Mouse (Mus musculus): ENCODE measurements around the gene Idh2.
"Not testable (repeated sequence)": the region's sequence is repeated elsewhere in the genome, so short reads cannot be mapped to it uniquely, and the experiment has no call there.

The Idh2 gene

GRCm38 (mm10) chr7:80115224-80115590 lies at the start of gene Idh2:
Idh2 (minus strand) TSS chr7:80115392.
- peak; percentile 90 for DNase-seq (ENCODE audit: low read depth, low spot score)

GRCm38 (mm10) chr7:80160945-80161306 lies 45.7 kb upstream of the Idh2 start:
- DNase-seq (ENCODE audit: low read depth, low spot score), result no peak

- no peak for DNase-seq (ENCODE audit: low read depth, low spot score)
Observed at GRCm38 (mm10) chr7:80160293-80160944, 45.2 kb upstream of the Idh2 start.

GRCm38 (mm10) chr7:80158496-80159268 lies 43.5 kb upstream of the Idh2 start:
- no peak for DNase-seq (ENCODE audit: low read depth, low spot score)

- no peak for DNase-seq (ENCODE audit: low read depth, low spot score)
Observed at GRCm38 (mm10) chr7:80156711-80157227, 41.6 kb upstream of the Idh2 start.

- no peak for DNase-seq (ENCODE audit: low read depth, low spot score)
Observed at GRCm38 (mm10) chr7:80154689-80155088, 39.5 kb upstream of the Idh2 start.

- DNase-seq (ENCODE audit: low read depth, low spot score), result no peak
Observed at GRCm38 (mm10) chr7:80152756-80153155, 37.6 kb upstream of the Idh2 start.

GRCm38 (mm10) chr7:80152152-80152551 lies 37.0 kb upstream of the Idh2 start:
- DNase-seq (ENCODE audit: low read depth, low spot score), result no peak

- no peak for DNase-seq (ENCODE audit: low read depth, low spot score)
Observed at GRCm38 (mm10) chr7:80149356-80149755, 34.2 kb upstream of the Idh2 start.

GRCm38 (mm10) chr7:80146077-80146476 lies 30.9 kb upstream of the Idh2 start:
- DNase-seq (ENCODE audit: low read depth, low spot score), result no peak

GRCm38 (mm10) chr7:80144695-80145094 lies 29.5 kb upstream of the Idh2 start:
- DNase-seq (ENCODE audit: low read depth, low spot score), result no peak

GRCm38 (mm10) chr7:80143331-80144273 lies 28.4 kb upstream of the Idh2 start:
- DNase-seq (ENCODE audit: low read depth, low spot score), result peak; percentile 67

GRCm38 (mm10) chr7:80140815-80141214 lies 25.6 kb upstream of the Idh2 start:
- no peak for DNase-seq (ENCODE audit: low read depth, low spot score)

- DNase-seq (ENCODE audit: low read depth, low spot score), result no peak
Observed at GRCm38 (mm10) chr7:80138375-80138774, 23.2 kb upstream of the Idh2 start.

- DNase-seq (ENCODE audit: low read depth, low spot score), result no peak
Observed at GRCm38 (mm10) chr7:80135173-80135532, 20.0 kb upstream of the Idh2 start.

- DNase-seq (ENCODE audit: low read depth, low spot score), result peak; percentile 96
Observed at GRCm38 (mm10) chr7:80134454-80135172, 19.4 kb upstream of the Idh2 start.

- peak; percentile 51 for DNase-seq (ENCODE audit: low read depth, low spot score)
Observed at GRCm38 (mm10) chr7:80132541-80132940, 17.3 kb upstream of the Idh2 start.

GRCm38 (mm10) chr7:80131315-80131714 lies 16.1 kb upstream of the Idh2 start:
- DNase-seq (ENCODE audit: low read depth, low spot score), result not testable (repeated sequence)

GRCm38 (mm10) chr7:80130344-80131055 lies 15.3 kb upstream of the Idh2 start:
- DNase-seq (ENCODE audit: low read depth, low spot score), result peak; percentile 53

GRCm38 (mm10) chr7:80129278-80129677 lies 14.1 kb upstream of the Idh2 start:
- DNase-seq (ENCODE audit: low read depth, low spot score), result peak; percentile 83

GRCm38 (mm10) chr7:80123672-80124071 lies 8.5 kb upstream of the Idh2 start:
- DNase-seq (ENCODE audit: low read depth, low spot score), result no peak

All from skeletal muscle tissue, adult 2 months (tissue).